Comparison of ENCODE assay signal across 28 mouse cellular contexts in genomic region chr1:141161772-141162171, GRCm38 (mm10).
"Had no signal": no experiment of that assay in that cellular context is flagged by ENCODE, and none has a peak within 500 bp of the region (broad histone marks: within the 10 kb centered on the region; RNA-seq: fewer than 3 reads in every experiment).

No protein-coding gene starts in this region.

- H3K27me3 ChIP-seq: embryonic facial prominence, embryonic 12.5 days; embryonic facial prominence, embryonic 13.5 days; embryonic facial prominence, embryonic 15.5 days; forebrain, embryonic 12.5 days; forebrain, embryonic 13.5 days; forebrain, embryonic 15.5 days had no signal

- H3K4me3 ChIP-seq: embryonic facial prominence, embryonic 10.5 days; embryonic facial prominence, embryonic 12.5 days; embryonic facial prominence, embryonic 13.5 days; embryonic facial prominence, embryonic 15.5 days; erythroblast, embryonic 14.5 days; forebrain, embryonic 10.5 days; forebrain, embryonic 12.5 days; forebrain, embryonic 13.5 days; forebrain, embryonic 15.5 days; gastrocnemius, adult 2 months had no signal

- ATAC-seq: forebrain, embryonic 13.5 days; forebrain, embryonic 14.5 days; forebrain, embryonic 15.5 days; forebrain, embryonic 16.5 days; forebrain, postnatal 0 days had no signal

- H3K27ac ChIP-seq: embryonic facial prominence, embryonic 10.5 days; embryonic facial prominence, embryonic 12.5 days; embryonic facial prominence, embryonic 13.5 days; embryonic facial prominence, embryonic 15.5 days; forebrain, embryonic 10.5 days; forebrain, embryonic 12.5 days; forebrain, embryonic 13.5 days; forebrain, embryonic 15.5 days; gastrocnemius, adult 2 months had no signal

- H3K9me3 ChIP-seq: embryonic facial prominence, embryonic 10.5 days; embryonic facial prominence, embryonic 12.5 days; embryonic facial prominence, embryonic 13.5 days; embryonic facial prominence, embryonic 15.5 days; forebrain, embryonic 10.5 days; forebrain, embryonic 12.5 days; forebrain, embryonic 13.5 days; forebrain, embryonic 15.5 days had no signal

- DNase-seq: cerebellum, adult 18-20 months; cerebellum, adult 2 months; cerebellum, adult 8-10 months; cerebellum, adult 9-10 months; cerebellum, adult 9-11 months; cerebellum, postnatal 10 days; cerebellum, postnatal 14 days; cerebellum, postnatal 25 days; cerebellum, postnatal 36 days; embryo, embryonic 11 days; forebrain, postnatal 0 days; gastrocnemius, adult 2 months; gastrocnemius, postnatal 10 days; gastrocnemius, postnatal 14 days; gastrocnemius, postnatal 25 days; gastrocnemius, postnatal 36 days; heart, adult 11 months had no signal

- H3K36me3 ChIP-seq: embryonic facial prominence, embryonic 10.5 days; embryonic facial prominence, embryonic 12.5 days; embryonic facial prominence, embryonic 13.5 days; embryonic facial prominence, embryonic 15.5 days; forebrain, embryonic 10.5 days; forebrain, embryonic 12.5 days; forebrain, embryonic 15.5 days had no signal

- H3K4me2 ChIP-seq: embryonic facial prominence, embryonic 12.5 days; embryonic facial prominence, embryonic 13.5 days; embryonic facial prominence, embryonic 15.5 days; forebrain, embryonic 12.5 days; forebrain, embryonic 13.5 days; forebrain, embryonic 15.5 days had no signal

- H3K4me1 ChIP-seq: embryonic facial prominence, embryonic 10.5 days; embryonic facial prominence, embryonic 12.5 days; embryonic facial prominence, embryonic 13.5 days; embryonic facial prominence, embryonic 15.5 days; forebrain, embryonic 10.5 days; forebrain, embryonic 12.5 days; forebrain, embryonic 13.5 days; forebrain, embryonic 15.5 days had no signal

- H3K9ac ChIP-seq: embryonic facial prominence, embryonic 12.5 days; embryonic facial prominence, embryonic 13.5 days; embryonic facial prominence, embryonic 15.5 days; forebrain, embryonic 12.5 days; forebrain, embryonic 13.5 days; forebrain, embryonic 15.5 days; forebrain, postnatal 0 days had no signal
